Mouse (Mus musculus) urinary bladder, postnatal 25 days (tissue): ENCODE data around the gene Atp2a3.

ENCODE experiments used
- DNase-seq: peaks from one replicate; pipeline ENCODE4 v3.0.0; 2022; ENCODE audit warnings: low spot score

Gene Atp2a3

GRCm38 (mm10) chr11:72961072-72961980 is at the start of gene Atp2a3:
Gene Atp2a3, plus strand, starts transcription at chr11:72961169.
- peak; percentile 21 for DNase-seq

- no peak for DNase-seq
These were observed 43.5 kb upstream of the Atp2a3 start for GRCm38 (mm10) chr11:72917299-72917996.

GRCm38 (mm10) chr11:72923116-72923515 is 37.9 kb upstream of the Atp2a3 start:
- DNase-seq = no peak

GRCm38 (mm10) chr11:72924458-72924857 is 36.5 kb upstream of the Atp2a3 start:
- DNase-seq = no peak

- DNase-seq = no peak
These were observed 35.9 kb upstream of the Atp2a3 start for GRCm38 (mm10) chr11:72925067-72925466.

GRCm38 (mm10) chr11:72926226-72926890 is 34.6 kb upstream of the Atp2a3 start:
- DNase-seq = peak; percentile 63

- DNase-seq = no peak
These were observed 32.5 kb upstream of the Atp2a3 start for GRCm38 (mm10) chr11:72928516-72928915.

GRCm38 (mm10) chr11:72940208-72941143 is 20.5 kb upstream of the Atp2a3 start:
- DNase-seq = peak; percentile 44

- DNase-seq = no peak
These were observed 15.8 kb upstream of the Atp2a3 start for GRCm38 (mm10) chr11:72944996-72945793.

DNA sequence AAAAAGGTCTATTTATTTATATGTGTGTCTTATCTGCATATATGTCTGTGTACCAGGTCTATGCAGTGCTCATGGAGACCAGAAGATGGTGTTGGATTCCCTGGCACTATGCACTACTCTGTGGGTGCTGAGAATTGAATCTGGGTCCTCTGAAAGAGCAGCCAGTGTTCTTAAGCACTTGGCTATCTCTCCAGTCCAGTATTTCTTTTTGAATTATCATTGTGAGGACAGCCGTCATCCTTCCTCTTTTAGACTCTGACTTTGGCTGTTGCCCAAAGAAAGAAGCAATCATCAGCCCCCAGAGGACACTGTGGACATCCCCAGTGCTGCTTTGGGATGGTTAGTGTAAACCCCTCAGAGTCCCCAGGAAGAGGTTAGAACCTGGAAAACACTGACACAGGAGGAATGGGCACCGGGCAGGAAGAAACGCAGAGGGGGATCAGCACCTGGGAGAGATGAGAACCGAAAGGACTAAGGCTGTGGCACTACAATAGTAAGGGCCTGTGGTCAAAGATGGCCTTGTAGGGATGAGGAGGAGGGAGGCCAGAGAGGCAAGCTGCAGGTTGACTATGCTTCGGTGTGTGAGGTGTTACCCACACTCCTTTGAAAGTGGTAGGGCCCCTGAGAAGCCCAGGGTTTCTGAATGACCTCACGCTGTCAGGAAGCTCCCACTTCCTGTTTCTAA is 15.0 kb upstream of the Atp2a3 start:
- no peak for DNase-seq

DNA sequence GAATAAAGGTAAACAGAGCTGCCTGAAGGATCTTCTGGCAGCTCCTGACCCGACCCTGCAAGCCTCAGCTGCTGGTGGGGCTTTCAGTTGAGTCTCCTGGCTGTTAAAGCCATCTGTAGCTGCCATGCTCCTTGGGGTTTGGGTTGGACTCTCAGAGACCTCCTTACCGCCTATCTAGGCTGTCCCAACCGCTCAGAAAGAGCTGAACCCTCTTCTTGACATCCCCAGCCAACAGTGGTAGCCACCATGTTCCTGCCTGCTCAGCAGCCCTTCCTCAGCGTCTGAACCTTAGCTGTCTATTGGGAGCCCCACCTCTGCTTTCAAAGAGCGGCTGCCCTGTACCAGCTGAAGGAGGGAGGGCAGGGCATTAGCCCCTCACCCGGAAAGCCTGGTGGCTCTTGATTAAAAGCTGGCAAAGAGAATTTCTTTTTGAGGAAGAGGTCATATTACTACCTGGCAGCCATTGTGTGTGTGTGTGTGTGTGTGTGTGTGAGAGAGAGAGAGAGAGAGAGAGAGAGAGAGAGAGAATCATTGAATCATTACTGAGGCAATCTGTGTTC is 14.3 kb upstream of the Atp2a3 start:
- no peak for DNase-seq

DNA sequence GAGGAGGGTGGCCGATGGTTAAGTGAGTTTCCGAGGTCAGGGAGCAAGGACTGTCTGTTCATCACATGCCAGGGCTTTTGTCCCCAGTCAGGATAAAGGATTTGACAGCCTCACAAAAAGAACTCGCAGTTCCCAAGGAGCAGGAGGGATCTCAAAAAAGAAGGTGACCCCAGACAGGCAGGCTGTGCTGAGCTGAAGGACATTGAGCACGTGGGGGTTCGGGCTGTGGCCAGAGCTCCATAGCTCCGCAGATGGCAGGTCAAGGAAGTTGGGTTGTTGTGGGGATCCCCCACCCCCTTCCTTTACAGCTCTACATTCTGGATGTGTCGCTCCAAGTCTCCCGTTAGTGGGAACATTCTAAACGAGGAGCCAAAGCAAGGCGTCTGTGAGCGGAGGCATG is 13.1 kb upstream of the Atp2a3 start:
- no peak for DNase-seq

DNA sequence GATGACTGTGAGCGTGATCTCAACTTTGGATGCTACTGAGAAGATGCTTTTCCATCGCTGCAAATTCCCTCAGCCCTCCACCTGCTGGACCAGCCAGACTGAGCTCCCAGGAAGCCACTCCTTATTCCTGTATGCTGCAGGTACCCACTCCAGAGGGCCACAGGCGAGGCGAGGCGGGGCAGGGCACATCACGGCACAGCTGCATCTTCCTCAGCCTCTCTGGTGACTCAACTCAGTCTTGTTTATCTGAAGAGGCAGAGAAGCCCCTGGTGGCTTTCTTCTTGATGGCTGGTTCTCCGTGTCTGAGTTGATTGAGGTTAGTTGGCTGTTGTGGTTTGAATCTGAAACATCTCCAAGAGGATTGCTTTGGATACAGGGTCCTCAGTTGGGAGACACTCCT is 12.7 kb upstream of the Atp2a3 start:
- DNase-seq = no peak

DNA sequence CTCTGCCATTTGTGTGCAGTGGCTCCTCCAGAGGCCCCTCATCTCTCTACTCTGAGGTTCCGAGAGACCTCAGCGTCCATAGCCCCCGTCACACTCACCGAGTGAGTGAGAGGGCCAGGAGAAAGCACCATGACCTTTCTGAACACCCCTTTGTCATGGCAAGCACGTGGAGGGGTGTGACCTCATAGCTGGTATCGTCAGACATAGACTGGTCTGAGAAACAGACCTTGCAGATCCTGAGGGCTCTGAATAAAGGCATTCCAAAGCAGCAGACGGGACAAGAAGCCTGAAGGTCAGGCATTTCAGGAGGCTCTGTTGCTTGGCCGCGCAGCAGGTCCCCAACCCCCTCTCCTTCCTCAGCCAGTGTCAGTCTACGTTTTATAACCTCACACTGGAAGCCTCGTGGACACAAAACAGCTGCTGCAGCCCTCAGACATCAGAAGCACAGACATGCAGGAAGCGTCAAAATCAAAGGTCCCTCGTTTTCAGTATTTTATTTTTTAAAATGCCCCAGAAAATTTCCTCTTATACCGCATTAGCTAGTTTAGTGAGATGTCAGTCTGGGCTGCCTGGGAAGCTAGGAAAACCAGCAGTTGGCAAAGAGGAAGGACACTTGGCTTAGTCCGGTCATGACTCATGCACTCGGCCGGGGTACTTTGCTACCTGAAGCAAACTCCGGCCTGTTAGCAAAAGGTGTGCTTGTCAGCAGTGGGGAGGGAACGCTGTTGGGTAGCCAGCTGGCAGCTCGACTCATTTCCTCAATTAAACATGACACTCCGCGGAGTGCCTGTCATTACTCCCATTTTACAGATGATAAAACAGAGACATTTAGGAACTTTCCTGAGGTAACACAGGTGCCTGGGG is 9.6 kb upstream of the Atp2a3 start:
- no peak for DNase-seq

DNA sequence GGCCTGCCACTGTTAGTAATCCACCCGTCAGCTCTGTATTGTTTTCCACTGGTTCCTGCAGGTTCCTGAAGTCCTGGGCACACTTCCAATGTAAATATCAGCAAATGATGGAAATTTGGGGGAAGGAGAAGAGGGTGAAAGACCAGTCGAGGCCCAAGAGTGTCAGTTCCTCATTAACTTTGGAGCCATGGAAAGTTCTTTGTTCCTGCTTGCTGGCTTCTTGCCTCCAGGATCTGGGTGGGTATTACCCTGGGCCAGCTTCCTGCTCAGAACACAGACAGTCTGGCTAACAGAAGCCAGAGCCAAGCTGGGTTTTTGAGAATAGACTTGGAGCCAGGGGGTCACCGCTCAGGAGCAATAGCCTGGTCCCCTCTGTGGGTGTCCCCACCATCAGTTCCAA is 8.7 kb upstream of the Atp2a3 start:
- no peak for DNase-seq

DNA sequence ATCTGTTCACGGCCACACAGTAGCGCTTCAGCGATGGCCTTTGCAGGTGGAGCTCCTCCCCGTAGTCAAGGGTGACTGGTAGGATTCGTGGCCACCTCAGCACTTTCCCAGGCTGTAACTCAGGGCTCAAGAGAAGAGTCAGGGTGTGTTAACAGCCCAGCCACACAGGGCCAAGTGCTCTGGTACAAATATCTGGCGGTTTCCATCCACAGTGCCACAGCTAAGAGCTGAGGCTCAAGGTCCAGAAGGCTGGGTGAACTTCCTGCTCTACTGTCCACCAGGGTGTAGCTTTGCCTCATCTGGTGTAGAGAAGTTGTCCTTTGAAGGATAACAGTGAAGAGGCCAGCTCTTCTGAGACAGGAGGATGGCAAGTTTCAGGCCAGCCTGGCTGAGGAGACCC is 8.3 kb upstream of the Atp2a3 start:
- DNase-seq = no peak

- no peak for DNase-seq
These were observed 7.9 kb upstream of the Atp2a3 start for GRCm38 (mm10) chr11:72953116-72953439.

GRCm38 (mm10) chr11:72953440-72954151 is 7.4 kb upstream of the Atp2a3 start:
- DNase-seq = no peak
